Mouse (Mus musculus) v-Abl transformed pro-B cells (cell line): Measurements from ENCODE around the gene Hist1h2bc.

ENCODE experiments used
- in situ Hi-C, 2 experiments: fragments of 400-800 bp; cut with MboI; formaldehyde crosslinking; loops; one replicate each; pipeline ENCODE4 v1.15.1; 2025; ENCODE audit not compliant: unreplicated experiment in 2 of 2

The Hist1h2bc gene

DNA sequence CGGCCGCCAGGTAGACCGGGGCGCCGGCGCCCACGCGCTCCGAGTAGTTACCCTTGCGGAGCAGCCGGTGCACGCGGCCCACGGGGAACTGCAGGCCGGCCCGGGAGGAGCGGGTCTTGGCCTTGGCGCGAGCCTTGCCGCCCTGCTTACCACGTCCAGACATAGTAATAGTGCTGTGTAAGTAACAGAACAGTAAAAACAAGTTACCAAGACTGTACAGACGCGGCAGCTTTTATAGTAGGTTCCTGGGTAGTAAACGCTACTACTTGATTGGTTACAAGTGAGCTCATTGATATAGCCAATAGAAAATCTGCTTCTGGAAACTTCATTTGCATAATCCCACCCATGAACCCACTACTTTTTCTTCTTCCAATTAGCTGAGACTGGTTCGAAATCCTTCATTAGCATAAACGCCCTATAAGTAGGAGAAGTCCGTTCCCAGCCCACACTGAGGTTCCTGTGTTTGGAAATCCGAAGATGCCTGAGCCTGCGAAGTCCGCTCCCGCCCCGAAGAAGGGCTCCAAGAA is at the start of gene Hist1h2bc, which contains the start of gene Hist1h2ac:
TSS of gene Hist1h2bc (plus strand) at position 445 of the 527 bp plus-strand sequence.
TSS of gene Hist1h2ac (minus strand) at position 194 of the 527 bp plus-strand sequence.
- in situ Hi-C loops: loop anchor here (5.0 to 10.0 kb wide), 3 partner anchors 51 to 1859 kb away; partner anchors contain the start of gene Hist1h1c (in 1 of the 2)

- in situ Hi-C loops: no loop called here
Measured at GRCm38 (mm10) chr13:23659636-23660366, 24.2 kb upstream of the Hist1h2bc start.

- in situ Hi-C loops: no loop called here
Measured at GRCm38 (mm10) chr13:23662536-23662935, 21.5 kb upstream of the Hist1h2bc start.

GRCm38 (mm10) chr13:23681990-23682582 is 1.9 kb upstream of the Hist1h2bc start:
- in situ Hi-C loops: loop anchor here (5.0 to 10.0 kb wide), 3 partner anchors 50 to 1857 kb away; partner anchors contain the start of gene Hist1h1c (in 1 of the 2)

DNA sequence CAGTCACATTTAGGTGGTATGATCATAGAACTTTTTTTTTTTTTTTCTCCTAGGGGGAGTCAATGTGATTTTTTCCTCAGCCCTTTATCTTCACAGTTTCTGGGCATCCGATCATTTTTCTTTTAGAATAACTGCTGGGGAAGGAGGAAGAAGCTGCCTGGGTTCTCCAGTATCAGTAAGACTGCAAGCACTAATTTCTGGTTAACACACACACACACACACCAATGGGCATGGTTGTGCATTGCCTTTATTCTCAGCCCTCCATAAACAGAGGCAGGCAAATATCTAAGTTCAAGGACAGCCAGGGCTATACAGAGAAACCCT is 1.4 kb upstream of the Hist1h2bc start:
- in situ Hi-C loops: loop anchor here (5.0 to 10.0 kb wide), 3 partner anchors 50 to 1858 kb away; partner anchors contain the start of gene Hist1h1c (in 1 of the 2)

GRCm38 (mm10) chr13:23682947-23683754 is 848 bp upstream of the Hist1h2bc start:
- in situ Hi-C loops: loop anchor here (5.0 to 10.0 kb wide), 3 partner anchors 51 to 1858 kb away; partner anchors contain the start of gene Hist1h1c (in 1 of the 2)

GRCm38 (mm10) chr13:23684295-23684945 is 421 bp downstream of the Hist1h2bc start:
- in situ Hi-C loops: loop anchor here (5.0 to 10.0 kb wide), 3 partner anchors 50 to 1860 kb away; partner anchors contain the start of gene Hist1h1c (in 1 of the 2)

- in situ Hi-C loops: loop anchor here (5.0 to 10.0 kb wide), 3 partner anchors 50 to 1860 kb away; partner anchors contain the start of genes Hist1h1c (in 1 of the 2), Hist1h2ag (in 1 of the 2), Hist1h2bj (in 1 of the 2) and Hist1h4i (in 1 of the 2)
Measured at GRCm38 (mm10) chr13:23685121-23685861, 1.3 kb downstream of the Hist1h2bc start.

GRCm38 (mm10) chr13:23685966-23686365 is 2.0 kb downstream of the Hist1h2bc start:
- in situ Hi-C loops: loop anchor here (5.0 to 10.0 kb wide), 3 partner anchors 49 to 1861 kb away; partner anchors contain the start of genes Hist1h1c (in 1 of the 2), Hist1h2ag (in 1 of the 2), Hist1h2bj (in 1 of the 2) and Hist1h4i (in 1 of the 2)

DNA sequence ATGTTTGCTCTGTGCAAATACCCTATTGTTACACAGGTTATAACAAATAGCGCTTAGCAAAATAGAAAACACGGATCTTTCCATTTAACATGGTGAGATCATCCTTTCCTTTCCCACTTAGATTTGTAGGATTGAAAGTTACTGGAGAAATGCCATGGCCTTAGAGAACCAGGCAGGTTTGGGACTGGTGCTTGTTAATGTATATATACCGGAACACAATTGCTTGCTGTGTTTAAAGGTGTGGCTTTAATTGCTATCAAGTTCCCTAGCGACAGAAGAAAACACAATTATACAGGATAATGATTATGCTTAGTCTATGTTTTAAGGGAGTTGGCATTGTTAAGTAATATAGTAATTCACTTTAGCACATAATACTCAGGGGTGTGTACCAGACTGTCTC is 3.2 kb downstream of the Hist1h2bc start:
- in situ Hi-C loops: loop anchor here (5.0 to 10.0 kb wide), 3 partner anchors 48 to 1862 kb away; partner anchors contain the start of genes Hist1h1c (in 1 of the 2), Hist1h2ag (in 1 of the 2), Hist1h2bj (in 1 of the 2) and Hist1h4i (in 1 of the 2)

GRCm38 (mm10) chr13:23687907-23688306 is 3.9 kb downstream of the Hist1h2bc start:
- in situ Hi-C loops: loop anchor here (5.0 to 10.0 kb wide), 3 partner anchors 47 to 1863 kb away; partner anchors contain the start of genes Hist1h1c (in 1 of the 2), Hist1h2ag (in 1 of the 2), Hist1h2bj (in 1 of the 2) and Hist1h4i (in 1 of the 2)

GRCm38 (mm10) chr13:23688956-23689355 is 5.0 kb downstream of the Hist1h2bc start:
- in situ Hi-C loops: loop anchor here (5.0 to 10.0 kb wide), 3 partner anchors 46 to 1864 kb away; partner anchors contain the start of genes Hist1h1c (in 1 of the 2), Hist1h2ag (in 1 of the 2), Hist1h2bj (in 1 of the 2) and Hist1h4i (in 1 of the 2)

- in situ Hi-C loops: loop anchor here (5.0 to 10.0 kb wide), 3 partner anchors 45 to 1865 kb away; partner anchors contain the start of genes Hist1h1c (in 1 of the 2), Hist1h2ag (in 1 of the 2), Hist1h2bj (in 1 of the 2) and Hist1h4i (in 1 of the 2)
Measured at GRCm38 (mm10) chr13:23689459-23689858, 5.5 kb downstream of the Hist1h2bc start.

- in situ Hi-C loops: loop anchor here in 1 of 2 experiments (10.0 kb wide), 1 partner anchor 139 kb away; the partner anchor contains the start of genes Hist1h1d and Hist1h4f
Measured at GRCm38 (mm10) chr13:23693856-23694440, 9.9 kb downstream of the Hist1h2bc start.

GRCm38 (mm10) chr13:23694956-23695355 is 11.0 kb downstream of the Hist1h2bc start:
- in situ Hi-C loops: loop anchor here in 1 of 2 experiments (5.0 to 10.0 kb wide), 3 partner anchors 37 to 263 kb away; partner anchors contain the start of genes Hist1h1d and Hist1h4f

DNA sequence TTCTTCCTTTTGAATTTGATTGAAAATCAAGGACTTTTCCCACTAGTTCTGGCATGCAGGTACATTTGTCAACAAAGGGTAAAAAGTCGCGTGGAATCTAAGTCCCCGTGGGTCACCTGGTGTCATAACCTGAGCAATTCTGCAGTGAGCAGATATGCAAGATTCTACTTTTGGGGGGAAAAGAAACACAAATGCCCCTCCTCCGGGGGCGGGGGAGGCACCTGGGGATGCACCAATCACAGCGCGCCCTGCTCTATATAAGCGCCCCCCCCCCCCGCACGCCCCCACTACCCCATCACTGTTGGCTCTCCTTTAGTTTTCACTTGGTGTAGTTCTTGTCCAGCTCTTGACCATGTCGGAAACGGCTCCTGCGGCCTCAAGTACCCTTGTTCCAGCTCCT is 11.5 kb downstream of the Hist1h2bc start, which contains the start of gene Hist1h1t:
TSS of gene Hist1h1t (plus strand) at position 301 of the 400 bp plus-strand sequence.
- in situ Hi-C loops: loop anchor here in 1 of 2 experiments (5.0 to 10.0 kb wide), 3 partner anchors 37 to 263 kb away; partner anchors contain the start of genes Hist1h1d and Hist1h4f

DNA sequence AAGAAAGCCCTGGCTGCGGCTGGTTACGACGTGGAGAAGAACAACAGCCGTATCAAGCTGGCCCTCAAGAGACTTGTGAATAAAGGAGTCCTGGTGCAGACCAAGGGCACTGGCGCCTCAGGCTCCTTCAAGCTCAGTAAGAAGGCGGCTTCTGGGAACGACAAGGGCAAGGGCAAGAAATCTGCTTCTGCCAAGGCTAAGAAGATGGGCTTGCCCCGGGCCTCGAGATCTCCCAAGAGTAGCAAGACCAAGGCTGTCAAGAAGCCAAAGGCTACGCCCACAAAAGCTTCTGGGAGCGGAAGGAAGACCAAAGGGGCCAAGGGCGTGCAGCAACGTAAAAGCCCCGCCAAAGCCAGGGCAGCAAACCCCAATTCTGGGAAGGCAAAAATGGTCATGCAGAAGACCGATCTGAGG is 12.1 kb downstream of the Hist1h2bc start:
- in situ Hi-C loops: loop anchor here in 1 of 2 experiments (5.0 to 10.0 kb wide), 3 partner anchors 36 to 264 kb away; partner anchors contain the start of genes Hist1h1d and Hist1h4f
